Mouse (Mus musculus) megakaryocyte progenitor cell, adult 5-6 weeks (primary cell): ENCODE results near the gene Cchcr1. TPM values are rescaled to one million over a fixed set of nuclear protein-coding genes. Genes with fewer than 3 reads are reported as not detected.
"Not testable (repeated sequence)": the region's sequence is repeated elsewhere in the genome, so short reads cannot be mapped to it uniquely, and the experiment has no call there.

Experiments used
- ATAC-seq: replicated peaks from 2 replicates; pipeline ENCODE4 v1.8.0; 2016; ENCODE audit warnings: mild to moderate bottlenecking, moderate TSS enrichment, inconsistent platforms; ENCODE audit not compliant: poor library complexity
- total RNA-seq, 2 experiments: library from RNA; stranded (forward) in 1 of 2; stranded (reverse) in 1 of 2; fragments of 157-497, 149-512 nt in 1 of 2; fragments of 200-1000 nt in 1 of 2; gene quantifications; 2 replicates each; pipeline versions ENCODE4 v1.2.3 to v1.2.4; 2015 to 2017

Gene Cchcr1
- total RNA-seq (2015) (1.1 and 1.9 TPM in 2 replicates), total RNA-seq (2017) (4.0 and 5.6 TPM in 2 replicates)

- peak; percentile 96 for ATAC-seq
These were observed at the start of gene Cchcr1, which contains the start of gene Tcf19 for GRCm38 (mm10) chr17:35516652-35517500. Cchcr1 (plus strand) TSS chr17:35517100. Tcf19 (minus strand) TSS chr17:35516824.

- ATAC-seq: not testable (repeated sequence)
These were observed 48.0 kb upstream of the Cchcr1 start for GRCm38 (mm10) chr17:35468936-35469335.

GRCm38 (mm10) chr17:35469842-35470751, 46.8 kb upstream of the Cchcr1 start, which contains the start of gene H2-Q10:
H2-Q10 (plus strand) TSS chr17:35470089.
- ATAC-seq: no peak

GRCm38 (mm10) chr17:35484066-35484465, 32.8 kb upstream of the Cchcr1 start:
- peak; percentile 87 for ATAC-seq

- ATAC-seq: no peak
These were observed 31.2 kb upstream of the Cchcr1 start for GRCm38 (mm10) chr17:35485702-35486101.

GRCm38 (mm10) chr17:35486726-35487125, 30.2 kb upstream of the Cchcr1 start:
- no peak for ATAC-seq

GRCm38 (mm10) chr17:35488041-35488440, 28.9 kb upstream of the Cchcr1 start:
- no peak for ATAC-seq

GRCm38 (mm10) chr17:35490320-35490719, 26.6 kb upstream of the Cchcr1 start:
- ATAC-seq: no peak

- no peak for ATAC-seq
These were observed 19.8 kb upstream of the Cchcr1 start for GRCm38 (mm10) chr17:35497124-35497523.

- ATAC-seq: no peak
These were observed 14.7 kb upstream of the Cchcr1 start for GRCm38 (mm10) chr17:35502226-35502625.

GRCm38 (mm10) chr17:35502762-35503161, 14.1 kb upstream of the Cchcr1 start:
- ATAC-seq: no peak

- no peak for ATAC-seq
These were observed 13.1 kb upstream of the Cchcr1 start for GRCm38 (mm10) chr17:35503849-35504248.

GRCm38 (mm10) chr17:35504628-35505481, 12.0 kb upstream of the Cchcr1 start:
- ATAC-seq: no peak

GRCm38 (mm10) chr17:35505776-35506175, 11.1 kb upstream of the Cchcr1 start, which contains the start of gene Pou5f1:
Pou5f1 (plus strand) TSS chr17:35506018.
- no peak for ATAC-seq

GRCm38 (mm10) chr17:35506881-35507280, 10.0 kb upstream of the Cchcr1 start:
- no peak for ATAC-seq

GRCm38 (mm10) chr17:35507556-35508260, 9.2 kb upstream of the Cchcr1 start:
- no peak for ATAC-seq

GRCm38 (mm10) chr17:35508279-35508678, 8.6 kb upstream of the Cchcr1 start:
- ATAC-seq: not testable (repeated sequence)

- peak; percentile 79 for ATAC-seq
These were observed 7.6 kb upstream of the Cchcr1 start for GRCm38 (mm10) chr17:35509284-35509683.

- no peak for ATAC-seq
These were observed 3.8 kb upstream of the Cchcr1 start for GRCm38 (mm10) chr17:35512916-35513626.
